Mouse (Mus musculus) midbrain, embryonic 14.5 days (tissue): ENCODE measurements around the gene Dhx35. TPM values are rescaled to one million over a fixed set of nuclear protein-coding genes. Genes with fewer than 3 reads are reported as not detected.

Experiments used
- ATAC-seq: fragments of 200-750 bp; cut with Nextera tagmentation; 2 replicates; pipeline ENCODE4 v1.8.0; 2017; ENCODE audit warnings: moderate number of reproducible peaks, moderate library complexity; ENCODE audit not compliant: low FRiP score, low TSS enrichment
- DNase-seq: peaks from one replicate; pipeline ENCODE4 v3.0.0-alpha.2; 2015
- H3K27ac ChIP-seq: fragments of 300-500 bp; sonication (generic); replicated peaks from 2 replicates; pipeline ENCODE4 v1.5.1; 2014; ENCODE audit warnings: mild to moderate bottlenecking, low read depth, low read length, moderate library complexity
- H3K27me3 ChIP-seq: fragments of 300-500 bp; sonication (generic); 2 replicates; pipeline ENCODE4 v1.6.1; 2014; ENCODE audit warnings: low read length, control low read depth, mixed read lengths; ENCODE audit not compliant: control insufficient read depth, insufficient read depth
- H3K36me3 ChIP-seq: fragments of 300-500 bp; sonication (generic); 2 replicates; pipeline ENCODE4 v1.6.1; 2014; ENCODE audit warnings: low read length, control low read depth; ENCODE audit not compliant: control insufficient read depth, insufficient read depth
- H3K4me1 ChIP-seq: fragments of 300-500 bp; sonication (generic); 2 replicates; pipeline ENCODE4 v1.6.1; 2014; ENCODE audit warnings: mild to moderate bottlenecking, antibody characterized with exemption, low read length, control low read depth; ENCODE audit not compliant: control insufficient read depth, insufficient read depth
- H3K4me2 ChIP-seq: fragments of 300-500 bp; sonication (generic); 2 replicates; pipeline ENCODE4 v1.6.1; 2014; ENCODE audit warnings: mild to moderate bottlenecking, low read length, moderate library complexity
- H3K4me3 ChIP-seq: fragments of 300-500 bp; sonication (generic); replicated peaks from 2 replicates; pipeline ENCODE4 v1.5.1; 2014; ENCODE audit warnings: low read depth, low read length
- H3K9ac ChIP-seq: fragments of 300-500 bp; sonication (generic); replicated peaks from 2 replicates; pipeline ENCODE4 v1.6.1; 2014; ENCODE audit warnings: mild to moderate bottlenecking, low read length, moderate library complexity
- H3K9me3 ChIP-seq: fragments of 300-500 bp; sonication (generic); 2 replicates; pipeline ENCODE4 v1.6.1; 2016; ENCODE audit warnings: low read length, control low read depth, mixed read lengths; ENCODE audit not compliant: control insufficient read depth
- WGBS: fragments of 180-500 bp; shearing (Covaris S2); extraction: QIAGEN DNeasy Blood & Tissue Kit; methylation state at CpG from one replicate; pipeline ENCODE4 v1.1.7; 2014; 5-methylcytosine and 5-hydroxymethylcytosine counted together
- polyA plus RNA-seq: library from polyadenylated mRNA; unstranded; fragments of >200 nt; fragmentation: Nextera tagmentation; extraction: Ambion mirVana; gene quantifications from 2 replicates; pipeline ENCODE4 v1.2.1, GENCODE M21; 2014

Dhx35 gene
- polyA plus RNA-seq, 1 experiment from 2014 or later = 15.5 TPM

DNA sequence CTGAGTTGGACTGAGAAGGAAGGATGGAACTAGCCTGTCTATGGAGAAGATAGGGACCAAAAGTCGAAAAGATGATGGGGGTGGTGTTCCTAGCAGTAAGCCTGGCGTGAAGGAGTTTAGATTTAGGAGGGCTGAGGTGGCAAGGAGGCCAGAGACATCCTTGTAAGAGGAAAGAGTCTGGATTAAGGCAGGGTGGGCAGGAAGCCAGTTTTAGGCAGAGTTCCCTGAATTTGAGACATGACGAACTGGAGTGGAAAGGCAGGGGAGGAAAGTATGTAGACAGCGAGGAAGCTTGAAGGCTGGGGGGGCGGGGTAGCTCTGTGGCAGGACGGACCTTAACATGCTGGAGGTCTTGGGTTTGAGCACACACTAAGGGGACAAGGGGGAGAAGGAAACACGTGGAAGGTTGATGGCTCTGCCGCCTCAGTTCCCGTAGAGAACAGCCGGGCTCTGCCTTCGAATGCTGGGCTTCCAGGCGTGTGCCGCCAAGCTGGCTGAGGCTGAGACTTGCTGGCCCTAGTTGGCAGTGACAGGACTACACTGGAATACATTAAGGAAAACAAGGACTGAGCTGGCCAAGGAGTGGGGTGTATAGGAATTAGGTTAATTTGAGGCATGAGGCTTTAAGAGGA, 24.4 kb upstream of the Dhx35 start:
- Histone ChIP-seq H3K4me3 (no peak overlapping the region), H3K4me2 (peak overlapping the region; percentile 98), H3K27ac (no peak overlapping the region), H3K27me3 (no peaks in the 10 kb centered on the region), H3K4me1 (peaks cover 23% of the 10 kb centered on the region), H3K9me3 (no peaks in the 10 kb centered on the region), H3K9ac (no peak overlapping the region), H3K36me3 (no peaks in the 10 kb centered on the region)
- DNase-seq (peak; percentile 53), ATAC-seq (no peak)
- 40% methylated on average over 13 of the region's 13 CpGs for WGBS

DNA sequence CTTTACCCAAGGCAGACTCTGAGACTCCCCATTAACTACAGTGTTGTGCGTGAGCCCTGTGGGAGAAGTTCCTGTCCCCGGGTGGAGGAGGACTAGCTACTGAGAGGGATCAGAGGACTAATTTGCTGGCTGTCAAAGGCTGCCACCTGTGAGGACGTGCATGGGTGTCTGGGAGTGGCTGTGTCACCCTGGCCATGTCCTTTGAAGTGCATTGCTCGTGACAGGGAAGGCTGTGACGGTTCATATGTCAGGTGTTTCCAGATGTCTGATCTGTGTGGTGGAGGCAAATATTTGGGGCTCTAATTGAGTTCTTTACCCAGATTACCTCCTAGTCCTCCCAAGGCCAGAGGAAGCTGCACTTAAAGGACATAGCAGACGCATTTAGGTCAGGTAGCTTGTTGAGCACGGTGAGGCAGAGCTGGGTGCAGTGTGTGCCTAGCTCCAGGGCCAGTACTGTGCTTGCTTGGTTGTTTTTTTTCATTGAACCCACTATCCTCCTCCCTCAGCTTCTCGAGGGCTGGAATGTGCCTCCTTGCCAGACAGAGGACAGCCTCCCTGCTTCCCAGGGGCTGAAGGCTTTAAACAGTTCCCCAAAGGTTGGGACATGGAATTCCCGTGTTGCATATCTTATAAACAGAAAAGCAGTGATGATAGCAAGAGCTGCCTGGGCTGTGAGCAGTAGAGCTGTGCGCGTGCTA, 23.4 kb upstream of the Dhx35 start:
- no peak overlapping the region for H3K4me3 ChIP-seq
- DNase-seq (no peak), ATAC-seq (no peak)
- no peaks in the 10 kb centered on the region for H3K9me3 ChIP-seq
- H3K36me3 ChIP-seq = no peaks in the 10 kb centered on the region
- 60% methylated on average over 11 of the region's 11 CpGs for WGBS
- no peak overlapping the region for H3K9ac ChIP-seq
- peaks cover 23% of the 10 kb centered on the region for H3K4me1 ChIP-seq
- H3K27me3 ChIP-seq = no peaks in the 10 kb centered on the region
- no peak overlapping the region for H3K4me2 ChIP-seq
- no peak overlapping the region for H3K27ac ChIP-seq

DNA sequence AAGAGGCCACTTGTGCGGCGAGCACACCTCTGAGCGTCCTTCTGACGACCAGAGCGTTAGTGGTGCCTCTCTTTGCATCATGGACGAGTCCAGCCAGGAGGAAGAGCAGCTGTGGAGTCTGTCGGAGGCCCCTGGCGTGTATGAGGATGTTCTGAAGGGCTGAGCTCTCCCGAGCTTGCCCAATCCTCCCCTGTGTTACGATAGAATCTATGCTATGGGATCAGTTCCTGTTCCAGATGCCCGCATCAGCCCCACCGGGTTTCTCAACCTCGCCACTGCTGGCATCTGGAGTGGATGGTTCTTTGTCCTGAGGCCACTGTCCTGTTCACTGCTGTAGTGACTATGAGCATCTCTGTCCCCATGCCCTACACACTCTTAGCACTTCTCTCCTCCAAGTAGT, 21.8 kb upstream of the Dhx35 start:
- Histone ChIP-seq H3K27ac (no peak overlapping the region), H3K4me3 (no peak overlapping the region), H3K4me2 (no peak overlapping the region), H3K27me3 (no peaks in the 10 kb centered on the region), H3K9ac (no peak overlapping the region), H3K36me3 (no peaks in the 10 kb centered on the region), H3K4me1 (peaks cover 23% of the 10 kb centered on the region), H3K9me3 (no peaks in the 10 kb centered on the region)
- ATAC-seq (no peak), DNase-seq (no peak)
- 88% methylated on average over 13 of the region's 13 CpGs for WGBS

DNA sequence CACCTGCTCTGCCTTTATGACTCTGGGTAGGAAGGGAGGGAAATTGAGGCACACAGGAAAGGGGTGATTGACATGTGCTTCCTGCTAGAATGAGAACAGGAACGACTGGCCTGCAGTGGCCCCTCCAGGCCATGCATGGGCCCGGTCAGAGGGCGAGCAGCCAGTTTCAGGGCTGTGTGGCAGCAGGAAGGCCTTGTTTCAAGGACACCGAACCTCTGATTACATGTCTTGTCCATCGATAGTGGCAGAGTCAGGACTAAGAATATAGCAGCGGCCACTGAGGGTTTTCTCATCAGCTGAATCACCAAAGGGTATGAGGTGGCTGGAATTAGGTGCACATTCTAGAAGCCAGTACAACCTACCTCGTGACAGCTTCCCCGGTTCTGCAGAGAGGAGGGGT, 19.7 kb upstream of the Dhx35 start:
- WGBS = 86% methylated on average over 8 of the region's 8 CpGs
- no peaks in the 10 kb centered on the region for H3K27me3 ChIP-seq

DNA sequence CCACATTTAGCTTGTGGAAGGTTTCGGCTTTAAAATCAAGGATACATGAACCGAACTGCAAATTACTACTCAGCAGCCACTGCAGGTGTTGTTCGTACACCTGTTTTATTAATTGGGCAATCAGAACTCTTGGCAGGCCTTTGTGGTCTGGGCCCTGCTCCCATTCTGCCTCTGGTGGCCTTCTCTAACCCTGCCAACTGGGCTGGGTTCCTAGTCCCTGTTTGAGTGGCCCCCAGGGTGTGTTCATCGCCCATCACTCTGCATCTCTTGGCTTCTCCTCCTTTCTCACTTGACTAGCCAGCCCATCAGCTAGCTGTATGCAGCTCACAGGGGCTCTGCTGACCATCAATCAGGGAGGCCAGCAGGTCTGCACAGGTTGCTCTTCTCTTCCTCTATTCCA, 17.9 kb upstream of the Dhx35 start:
- H3K27me3 ChIP-seq = no peaks in the 10 kb centered on the region
- H3K27ac ChIP-seq = no peak overlapping the region
- H3K36me3 ChIP-seq = no peaks in the 10 kb centered on the region
- no peak for ATAC-seq
- no peak overlapping the region for H3K4me3 ChIP-seq
- no peaks in the 10 kb centered on the region for H3K9me3 ChIP-seq
- WGBS = 97% methylated on average over 4 of the region's 4 CpGs
- no peak overlapping the region for H3K9ac ChIP-seq
- H3K4me1 ChIP-seq = 0 out of 2 replicates have a peak, but pooled peaks cover 3% of the 10 kb centered on the region
- no peak overlapping the region for H3K4me2 ChIP-seq
- DNase-seq = no peak

More for the DNA sequence above, 19.7 kb upstream of the Dhx35 start:
- Histone ChIP-seq H3K4me2 (no peak overlapping the region), H3K4me1 (peaks cover 7% of the 10 kb centered on the region; the same call in 1 of the 2 replicates), H3K9me3 (no peaks in the 10 kb centered on the region), H3K36me3 (no peaks in the 10 kb centered on the region), H3K9ac (no peak overlapping the region), H3K4me3 (no peak overlapping the region), H3K27ac (no peak overlapping the region)
- DNase-seq (no peak), ATAC-seq (no peak)

DNA sequence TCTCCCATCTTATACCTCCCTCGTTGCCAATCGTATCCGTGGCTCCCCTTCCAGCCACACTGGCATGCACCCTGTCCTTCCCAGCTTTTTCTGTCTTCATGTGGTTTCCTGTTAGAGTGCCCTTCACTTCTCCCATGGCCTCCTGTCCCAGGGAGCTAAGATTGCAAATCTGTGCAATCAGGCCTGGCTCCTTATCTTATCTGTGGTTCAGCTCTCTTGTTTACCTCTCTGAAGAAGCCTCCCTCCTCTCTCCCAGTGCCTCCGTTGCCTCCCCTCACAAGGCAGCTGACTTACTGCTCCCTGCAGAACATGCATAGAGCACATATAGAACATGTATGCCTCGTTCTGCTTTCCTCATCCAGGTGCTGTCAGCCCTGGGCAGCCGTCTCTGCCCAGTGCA, 17.1 kb upstream of the Dhx35 start:
- 76% methylated on average over 6 of the region's 6 CpGs for WGBS
- Histone ChIP-seq H3K36me3 (no peaks in the 10 kb centered on the region), H3K4me1 (no peaks in the 10 kb centered on the region), H3K4me2 (no peak overlapping the region), H3K4me3 (no peak overlapping the region), H3K27me3 (no peaks in the 10 kb centered on the region), H3K9ac (no peak overlapping the region), H3K27ac (no peak overlapping the region), H3K9me3 (no peaks in the 10 kb centered on the region)
- no peak for DNase-seq
- no peak for ATAC-seq

DNA sequence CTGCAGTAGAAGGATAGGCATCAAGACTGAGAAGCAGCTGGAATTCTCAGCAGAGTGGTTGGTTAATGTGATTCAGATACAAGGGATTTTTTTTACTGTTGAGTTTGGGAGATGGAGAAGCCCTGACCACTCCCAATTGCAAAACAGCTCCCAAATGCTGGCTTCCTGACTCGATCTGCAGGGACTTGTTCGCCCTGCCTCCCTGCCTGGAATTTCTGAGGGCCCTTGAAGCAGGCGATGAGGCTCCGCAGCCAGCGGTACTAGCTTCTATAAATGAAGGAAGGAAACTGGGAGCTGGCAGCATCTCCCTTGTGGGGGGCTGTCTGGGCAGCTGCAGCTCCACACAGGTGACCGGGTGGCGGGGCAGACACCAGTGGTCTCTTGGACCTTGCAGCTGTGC, 16.3 kb upstream of the Dhx35 start:
- 87% methylated on average over 7 of the region's 7 CpGs for WGBS

DNA sequence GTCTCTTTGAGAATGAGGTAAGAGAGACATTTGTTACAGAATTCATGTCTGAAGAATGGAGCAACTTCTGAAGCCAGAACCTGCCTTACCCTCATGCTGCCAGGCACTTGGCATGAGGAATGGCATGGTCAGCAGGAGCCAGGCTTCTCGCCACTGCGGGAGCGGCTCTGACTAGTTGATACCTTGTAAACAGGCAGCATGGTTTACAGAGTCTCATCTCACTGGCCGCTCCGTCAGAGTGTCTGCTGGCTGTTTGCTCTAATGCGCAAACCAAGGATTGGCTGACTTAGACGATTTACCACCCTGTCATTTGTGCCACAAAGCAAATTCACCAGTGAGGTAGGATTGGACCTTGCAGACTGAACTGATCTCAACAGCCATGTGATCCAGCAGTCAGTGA, 13.5 kb upstream of the Dhx35 start:
- H3K4me1 ChIP-seq = no peaks in the 10 kb centered on the region
- no peak overlapping the region for H3K4me3 ChIP-seq
- no peaks in the 10 kb centered on the region for H3K9me3 ChIP-seq
- H3K36me3 ChIP-seq = peaks cover 4% of the 10 kb centered on the region; the same call in 1 of the 2 replicates
- no peak overlapping the region for H3K27ac ChIP-seq
- no peak overlapping the region for H3K9ac ChIP-seq
- no peaks in the 10 kb centered on the region for H3K27me3 ChIP-seq
- DNase-seq (no peak), ATAC-seq (no peak)
- WGBS = 94% methylated on average over 7 of the region's 7 CpGs
- H3K4me2 ChIP-seq = no peak overlapping the region

More for the DNA sequence above, 16.3 kb upstream of the Dhx35 start:
- no peak overlapping the region for H3K9ac ChIP-seq
- H3K27ac ChIP-seq = no peak overlapping the region
- no peaks in the 10 kb centered on the region for H3K27me3 ChIP-seq
- H3K4me2 ChIP-seq = no peak overlapping the region
- no peaks in the 10 kb centered on the region for H3K9me3 ChIP-seq
- H3K4me1 ChIP-seq = no peaks in the 10 kb centered on the region
- no peaks in the 10 kb centered on the region for H3K36me3 ChIP-seq
- DNase-seq = no peak
- ATAC-seq = no peak
- H3K4me3 ChIP-seq = no peak overlapping the region
